Mouse (Mus musculus) stomach, postnatal 0 days (tissue): ENCODE measurements around the gene Slc47a2. TPM values are rescaled to one million over a fixed set of nuclear protein-coding genes. Genes with fewer than 3 reads are reported as not detected.

Source experiments
- ATAC-seq: fragments of 200-750 bp; cut with Nextera tagmentation; 2 replicates; pipeline ENCODE4 v1.8.0; 2017; ENCODE audit not compliant: low FRiP score, low TSS enrichment
- DNase-seq: peaks from one replicate; pipeline ENCODE4 v3.0.0-alpha.2; 2016; ENCODE audit warnings: low spot score
- H3K27ac ChIP-seq: fragments of 300-500 bp; sonication (generic); replicated peaks from 2 replicates; pipeline ENCODE4 v1.5.1; 2014; ENCODE audit warnings: mild to moderate bottlenecking, control low read depth
- H3K27me3 ChIP-seq: fragments of 300-500 bp; sonication (generic); 2 replicates; pipeline ENCODE4 v1.6.1; 2014; ENCODE audit warnings: low read length; ENCODE audit not compliant: control insufficient read depth, insufficient read depth
- H3K36me3 ChIP-seq: fragments of 300-500 bp; sonication (generic); 2 replicates; pipeline ENCODE4 v1.6.1; 2014; ENCODE audit warnings: low read length, mixed read lengths; ENCODE audit not compliant: control insufficient read depth, insufficient read depth
- H3K4me1 ChIP-seq: fragments of 300-500 bp; sonication (generic); replicated peaks from 2 replicates; pipeline ENCODE4 v1.6.1; 2014; ENCODE audit warnings: antibody characterized with exemption; ENCODE audit not compliant: control insufficient read depth, insufficient read depth
- H3K4me2 ChIP-seq: fragments of 300-500 bp; sonication (generic); replicated peaks from 2 replicates; pipeline ENCODE4 v1.6.1; 2014; ENCODE audit warnings: low read depth, mild to moderate bottlenecking, control low read depth, moderate library complexity
- H3K4me3 ChIP-seq: fragments of 300-500 bp; sonication (generic); 2 replicates; pipeline ENCODE4 v1.5.1; 2014; ENCODE audit warnings: low read depth, low read length, control low read depth
- H3K9ac ChIP-seq: fragments of 300-500 bp; sonication (generic); 2 replicates; pipeline ENCODE4 v1.6.1; 2014; ENCODE audit warnings: mild to moderate bottlenecking, low read length, control low read depth, mixed read lengths
- H3K9me3 ChIP-seq: fragments of 300-500 bp; sonication (generic); 2 replicates; pipeline ENCODE4 v1.6.1; 2016; ENCODE audit warnings: low read length; ENCODE audit not compliant: control insufficient read depth
- CTCF ChIP-seq: IDR thresholded peaks from 2 replicates; pipeline ENCODE4 v1.5.1; 2016; ENCODE audit warnings: antibody characterized with exemption, low read depth, mild to moderate bottlenecking, moderate library complexity
- EP300 ChIP-seq: optimal IDR thresholded peaks from 2 replicates; pipeline ENCODE3; 2016; ENCODE audit warnings: antibody characterized with exemption
- WGBS: fragments of 180-500 bp; shearing (Covaris S2); extraction: QIAGEN DNeasy Blood & Tissue Kit; methylation state at CpG from one replicate; pipeline ENCODE4 v1.1.7; 2014; 5-methylcytosine and 5-hydroxymethylcytosine counted together
- polyA plus RNA-seq: library from polyadenylated mRNA; unstranded; fragments of >200 nt; fragmentation: Nextera tagmentation; extraction: Ambion mirVana; gene quantifications from 2 replicates; pipeline ENCODE4 v1.2.1, GENCODE M21; 2015

The Slc47a2 gene
- polyA plus RNA-seq, 1 experiment from 2014 or later, result 0.29 TPM

DNA sequence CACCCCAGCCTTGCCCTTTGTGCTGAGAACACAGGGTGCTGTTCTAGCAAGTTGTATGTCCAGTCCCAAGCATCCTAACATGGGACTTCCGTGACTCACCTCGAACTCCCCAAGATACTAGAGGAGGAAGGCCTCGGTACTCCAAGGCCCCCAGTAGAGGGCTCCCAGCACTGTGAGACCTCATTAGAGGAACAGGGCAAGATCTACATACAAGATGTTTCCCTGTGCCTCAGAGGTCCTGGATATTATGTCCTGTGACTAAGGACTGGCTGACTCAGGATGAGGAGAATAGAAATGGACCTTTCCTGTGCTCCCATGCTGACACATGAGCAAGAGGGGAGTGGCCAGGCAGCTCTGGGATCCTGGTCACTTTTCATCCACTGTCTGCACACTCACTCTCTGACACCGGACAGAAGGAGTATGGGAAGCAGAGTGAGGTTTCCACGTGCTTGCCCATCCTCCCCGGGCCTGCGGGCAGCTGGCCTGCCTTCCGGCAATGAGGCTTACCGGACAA, 9.5 kb upstream of the Slc47a2 start:
- H3K4me1 ChIP-seq, result no peaks in the 10 kb centered on the region
- H3K9me3 ChIP-seq, result no peaks in the 10 kb centered on the region
- no peak for DNase-seq
- H3K9ac ChIP-seq, result no peak overlapping the region
- H3K36me3 ChIP-seq, result no peaks in the 10 kb centered on the region
- 63% methylated on average over 9 of the region's 9 CpGs for WGBS
- no peak overlapping the region for H3K4me3 ChIP-seq
- H3K27ac ChIP-seq, result no peak overlapping the region
- H3K4me2 ChIP-seq, result no peak overlapping the region
- no peaks in the 10 kb centered on the region for H3K27me3 ChIP-seq
- ATAC-seq, result peak; percentile 70
- TF ChIP-seq EP300 (no peak), CTCF (peak; percentile 60)

- Histone ChIP-seq H3K36me3 (no peaks in the 10 kb centered on the region), H3K27me3 (no peaks in the 10 kb centered on the region), H3K4me2 (no peak overlapping the region), H3K9me3 (no peaks in the 10 kb centered on the region), H3K27ac (no peak overlapping the region), H3K4me3 (no peak overlapping the region), H3K4me1 (no peaks in the 10 kb centered on the region), H3K9ac (no peak overlapping the region)
- WGBS, result 4% methylated on average over 8 of the region's 8 CpGs
- DNase-seq (peak; percentile 89), ATAC-seq (peak; percentile 85)
- peak; percentile 94 for TF ChIP-seq CTCF
- TF ChIP-seq EP300, result no peak
Observed at GRCm38 (mm10) chr11:61349337-61349736, 6.7 kb upstream of the Slc47a2 start.

GRCm38 (mm10) chr11:61346133-61346532, 3.5 kb upstream of the Slc47a2 start:
- no peak overlapping the region for H3K4me3 ChIP-seq
- H3K27ac ChIP-seq, result no peak overlapping the region
- no peaks in the 10 kb centered on the region for H3K9me3 ChIP-seq
- no peaks in the 10 kb centered on the region for H3K27me3 ChIP-seq
- no peaks in the 10 kb centered on the region for H3K36me3 ChIP-seq
- TF ChIP-seq CTCF (peak; percentile 47), EP300 (no peak)
- DNase-seq (no peak), ATAC-seq (no peak)
- 69% methylated on average over 8 of the region's 8 CpGs for WGBS
- no peak overlapping the region for H3K9ac ChIP-seq
- no peaks in the 10 kb centered on the region; the same call in 1 of the 2 replicates for H3K4me1 ChIP-seq
- H3K4me2 ChIP-seq, result no peak overlapping the region

- H3K4me1 ChIP-seq, result no peaks in the 10 kb centered on the region; the same call in 1 of the 2 replicates
- H3K9ac ChIP-seq, result no peak overlapping the region
- H3K27me3 ChIP-seq, result no peaks in the 10 kb centered on the region
- peak overlapping the region; percentile 32 for H3K4me3 ChIP-seq
- H3K4me2 ChIP-seq, result peak overlapping the region; percentile 59
- TF ChIP-seq CTCF (no peak), EP300 (no peak)
- H3K36me3 ChIP-seq, result no peaks in the 10 kb centered on the region
- no peaks in the 10 kb centered on the region for H3K9me3 ChIP-seq
- H3K27ac ChIP-seq, result no peak overlapping the region
- ATAC-seq (no peak), DNase-seq (no peak)
- 21% methylated on average over 10 of the region's 10 CpGs for WGBS
Observed at GRCm38 (mm10) chr11:61341971-61342370, 689 bp downstream of the Slc47a2 start.

GRCm38 (mm10) chr11:61341233-61341632, 1.4 kb downstream of the Slc47a2 start:
- TF ChIP-seq EP300, result no peak
- TF ChIP-seq CTCF, result no peak
- WGBS, result 82% methylated on average over 4 of the region's 4 CpGs
- ATAC-seq (no peak), DNase-seq (no peak)
- H3K4me2 ChIP-seq, result no peak overlapping the region
- H3K9ac ChIP-seq, result no peak overlapping the region
- no peaks in the 10 kb centered on the region for H3K36me3 ChIP-seq
- H3K4me3 ChIP-seq, result no peak overlapping the region
- H3K9me3 ChIP-seq, result no peaks in the 10 kb centered on the region
- no peaks in the 10 kb centered on the region; the same call in 1 of the 2 replicates for H3K4me1 ChIP-seq
- H3K27me3 ChIP-seq, result no peaks in the 10 kb centered on the region
- no peak overlapping the region for H3K27ac ChIP-seq

GRCm38 (mm10) chr11:61340374-61340773, 2.3 kb downstream of the Slc47a2 start:
- Histone ChIP-seq H3K4me1 (no peaks in the 10 kb centered on the region; the same call in 1 of the 2 replicates), H3K4me2 (no peak overlapping the region), H3K9me3 (no peaks in the 10 kb centered on the region), H3K36me3 (no peaks in the 10 kb centered on the region), H3K4me3 (no peak overlapping the region), H3K9ac (no peak overlapping the region), H3K27me3 (no peaks in the 10 kb centered on the region), H3K27ac (no peak overlapping the region)
- 88% methylated on average over 4 of the region's 4 CpGs for WGBS
- TF ChIP-seq CTCF, result no peak
- no peak for TF ChIP-seq EP300
- ATAC-seq, result no peak
- DNase-seq, result no peak
